Mouse (Mus musculus): ENCODE data around the gene Wipf3.
A peak's percentile ranks its signal among the peaks of the same experiment; 100 is the strongest.

The Wipf3 gene

GRCm38 (mm10) chr6:54538773-54539173, 109.4 kb downstream of the Wipf3 start:
- DNase-seq: peak; percentile 74 to 75

DNA sequence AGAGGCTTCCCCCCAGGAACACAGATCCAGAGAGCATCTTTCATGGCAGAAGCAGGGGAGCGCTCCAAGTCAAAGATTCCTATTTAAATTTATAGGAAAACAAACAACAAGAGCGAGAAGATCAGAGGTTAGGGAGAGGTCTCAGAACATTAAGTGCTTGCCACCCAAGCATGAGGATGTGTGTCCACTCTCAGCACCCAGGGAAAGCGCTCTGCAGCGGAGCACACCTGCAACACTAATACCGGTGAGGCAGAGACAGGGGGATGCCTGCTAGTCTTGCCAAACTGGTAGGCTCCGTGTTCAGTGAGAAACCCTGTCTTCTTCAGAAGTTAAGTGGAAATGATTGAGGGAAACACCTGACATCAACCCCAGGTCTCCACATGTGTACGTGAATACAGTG, 110.0 kb downstream of the Wipf3 start:
- DNase-seq: no peak

DNA sequence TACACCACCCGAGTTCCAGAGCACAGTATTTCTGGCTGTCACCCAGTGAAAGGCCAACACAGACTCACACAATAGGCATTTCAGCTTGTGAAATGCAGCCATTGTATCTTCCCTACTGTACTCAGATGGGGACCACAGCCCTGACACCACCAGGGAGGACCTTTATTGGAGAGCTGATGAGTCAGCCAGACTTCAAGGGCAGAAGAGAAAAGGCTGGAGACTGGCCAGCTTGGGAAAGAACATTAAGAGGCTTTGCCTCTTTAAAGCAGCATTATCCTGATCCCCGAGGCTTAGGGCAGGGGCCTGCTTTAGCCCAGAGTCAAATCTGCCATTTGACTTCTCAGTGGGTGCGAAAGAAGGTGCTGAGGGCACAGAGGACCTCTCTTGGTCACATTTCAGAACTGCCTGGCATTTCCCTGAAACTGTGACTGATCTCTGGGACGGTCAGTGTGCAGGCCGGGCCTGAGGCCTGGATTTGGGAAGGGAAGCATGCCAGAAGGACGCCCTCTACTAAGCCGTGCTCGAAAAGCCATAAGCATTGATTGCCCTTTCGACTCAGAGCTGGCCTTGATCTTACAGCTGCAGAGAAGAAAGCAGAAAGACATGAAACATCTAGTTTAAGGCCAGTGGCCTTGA, 111.0 kb downstream of the Wipf3 start:
- DNase-seq: peak; percentile 59 to 60

GRCm38 (mm10) chr6:54542836-54543235, 113.4 kb downstream of the Wipf3 start:
- no peak for DNase-seq

DNA sequence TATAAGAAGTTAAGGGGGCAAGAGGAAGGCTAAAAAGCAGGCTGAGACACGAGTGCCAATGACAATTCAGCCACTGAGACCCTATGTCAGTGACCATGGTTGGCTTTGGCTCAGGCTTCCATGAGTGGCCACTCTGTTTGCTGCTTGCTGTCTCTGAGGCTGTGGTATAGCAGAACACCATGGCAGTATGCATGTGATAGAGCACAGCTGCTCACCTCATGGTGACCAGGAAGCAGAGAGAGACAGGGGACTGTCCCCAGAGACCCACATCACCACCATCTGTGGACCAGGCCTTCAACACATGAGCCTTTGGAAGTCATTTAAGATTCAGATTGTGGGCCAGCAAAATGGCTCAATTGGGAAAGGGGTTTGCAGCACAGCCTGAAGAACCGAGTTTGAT, 114.2 kb downstream of the Wipf3 start:
- no peak for DNase-seq

GRCm38 (mm10) chr6:54548314-54549019, 119.1 kb downstream of the Wipf3 start:
- DNase-seq: peak; percentile 78 to 79

DNA sequence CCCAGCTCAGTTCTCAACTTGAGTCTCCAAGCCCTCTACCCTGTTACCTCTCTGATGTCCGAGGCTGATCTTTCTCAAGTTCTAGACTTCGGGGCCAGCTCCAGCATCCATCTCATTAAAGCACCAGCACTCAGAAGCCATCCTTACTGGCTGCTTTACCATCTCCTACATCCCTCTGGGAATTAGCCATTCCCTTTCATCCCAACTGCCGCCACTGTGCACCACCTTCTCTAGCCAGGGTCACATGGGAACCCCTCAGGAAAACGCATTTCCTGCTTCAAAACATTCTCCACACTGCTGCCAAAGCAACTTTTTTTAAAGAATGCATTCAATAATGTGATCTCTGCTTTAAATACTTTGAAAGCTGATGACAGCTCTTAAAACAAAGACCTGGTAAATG, 119.9 kb downstream of the Wipf3 start:
- no peak for DNase-seq

DNA sequence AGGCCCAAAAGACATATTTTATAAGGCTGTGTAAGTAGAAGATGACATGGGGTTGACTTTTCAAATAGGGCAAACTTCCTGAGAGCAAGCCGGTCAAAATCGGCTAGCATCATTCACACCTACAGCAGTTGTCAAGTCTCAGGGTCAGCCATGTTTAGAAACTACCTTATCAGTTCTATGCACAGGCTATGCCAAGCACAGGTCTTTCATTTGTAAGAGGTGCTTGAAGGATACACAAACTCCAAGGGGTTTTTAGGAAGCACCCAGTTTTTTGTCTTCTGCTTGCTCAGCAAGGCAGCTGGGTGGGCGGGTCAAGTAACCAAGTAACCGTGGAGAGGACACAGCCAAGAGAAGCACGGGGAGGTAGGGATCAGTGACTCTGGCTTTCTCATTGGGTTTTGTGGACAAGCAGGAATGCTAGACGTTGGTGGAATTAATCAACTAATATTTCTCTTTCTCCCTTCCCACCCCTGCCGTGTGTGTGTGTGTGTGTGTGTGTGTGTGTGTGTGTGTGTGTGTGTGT, 121.5 kb downstream of the Wipf3 start:
- no peak for DNase-seq

GRCm38 (mm10) chr6:54552721-54553413, 123.5 kb downstream of the Wipf3 start:
- DNase-seq: peak in 1 of 2 experiments; percentile 32

Measured in cerebellum, adult 18-20 months (tissue).